Mouse (Mus musculus) MEL (cell line): ENCODE results near the gene Sdhaf3. TPM values are rescaled to one million over a fixed set of nuclear protein-coding genes. Genes with fewer than 3 reads are reported as not detected.

Experiments used
- DNase-seq: peaks from one replicate; pipeline ENCODE4 v3.0.0; 2011; ENCODE audit warnings: low read depth, low spot score
- H3K27ac ChIP-seq: 2 replicates; pipeline ENCODE4 v1.5.1; 2012; ENCODE audit warnings: low read depth, mild to moderate bottlenecking, control low read depth, low read length, moderate library complexity; ENCODE audit not compliant: control insufficient read depth
- H3K27me3 ChIP-seq, 2 experiments: fragments of 150-350 bp in 1 of 2; sonication (generic) in 1 of 2; 2 replicates each; pipeline ENCODE4 v1.6.1; 2012; ENCODE audit warnings: low read length in 2 of 2, mild to moderate bottlenecking in 2 of 2, improper control_type of control experiment in 1 of 2, moderate library complexity in 1 of 2; ENCODE audit not compliant: insufficient read depth in 2 of 2, control insufficient read depth in 1 of 2
- H3K36me3 ChIP-seq, 2 experiments: 2 replicates each; pipeline ENCODE4 v1.6.1; 2012 to 2014; ENCODE audit warnings: low read length in 2 of 2, improper control_type of control experiment in 1 of 2, inconsistent platforms in 1 of 2, mild to moderate bottlenecking in 1 of 2; ENCODE audit not compliant: insufficient read depth in 2 of 2, control insufficient read depth in 1 of 2
- H3K4me1 ChIP-seq, 2 experiments: fragments of 150-350 bp in 1 of 2; sonication (generic) in 1 of 2; 2 replicates each; pipeline ENCODE4 v1.6.1; 2012; ENCODE audit warnings: low read length in 2 of 2, improper control_type of control experiment in 1 of 2, mild to moderate bottlenecking in 1 of 2; ENCODE audit not compliant: insufficient read depth in 2 of 2, control insufficient read depth in 1 of 2
- H3K4me3 ChIP-seq, 2 experiments: fragments of 150-350 bp in 1 of 2; sonication (generic) in 1 of 2; 2 replicates each; pipeline ENCODE4 v1.5.1; 2012; ENCODE audit warnings: low read depth in 2 of 2, low read length in 2 of 2, mild to moderate bottlenecking in 2 of 2, moderate library complexity in 2 of 2, control low read depth in 1 of 2, improper control_type of control experiment in 1 of 2; ENCODE audit not compliant: control insufficient read depth in 1 of 2, insufficient read depth in 1 of 2
- H3K79me2 ChIP-seq: 2 replicates; pipeline ENCODE4 v1.6.1; 2012; ENCODE audit warnings: mild to moderate bottlenecking, low read length, moderate library complexity; ENCODE audit not compliant: control insufficient read depth, poor library complexity, insufficient read depth
- H3K9ac ChIP-seq: 2 replicates; pipeline ENCODE4 v1.6.1; 2012; ENCODE audit warnings: low read depth, mild to moderate bottlenecking, control low read depth, low read length, moderate library complexity; ENCODE audit not compliant: control insufficient read depth, poor library complexity, severe bottlenecking
- H3K9me3 ChIP-seq: fragments of 150-350 bp; sonication (generic); replicated peaks from 2 replicates; pipeline ENCODE4 v1.6.1; 2012; ENCODE audit warnings: mild to moderate bottlenecking, low read length, improper control_type of control experiment, moderate library complexity; ENCODE audit not compliant: insufficient read depth
- BHLHE40 ChIP-seq: IDR thresholded peaks from 2 replicates; pipeline ENCODE4 v1.6.1; 2012; ENCODE audit warnings: low read depth, mild to moderate bottlenecking, inconsistent platforms, low read length, improper control_type of control experiment, borderline replicate concordance
- CHD2 ChIP-seq: IDR thresholded peaks from 2 replicates; pipeline ENCODE4 v1.6.1; 2011; ENCODE audit warnings: low read length, improper control_type of control experiment
- CTCF ChIP-seq, 3 experiments: IDR thresholded peaks in 2 of 3; conservative IDR thresholded peaks in 1 of 3; 2 replicates each; pipeline ENCODE4 v1.5.1; 2011 to 2012; ENCODE audit warnings: low read length in 3 of 3, low read depth in 2 of 3, mild to moderate bottlenecking in 2 of 3, improper control_type of control experiment in 1 of 3, inconsistent platforms in 1 of 3, mixed read lengths in 1 of 3, moderate library complexity in 1 of 3; ENCODE audit not compliant: control insufficient read depth in 1 of 3, insufficient read depth in 1 of 3, poor library complexity in 1 of 3, severe bottlenecking in 1 of 3
- E2F4 ChIP-seq: IDR thresholded peaks from 2 replicates; pipeline ENCODE4 v1.6.1; 2011; ENCODE audit warnings: low read depth, low read length, improper control_type of control experiment, borderline replicate concordance
- ELF1 ChIP-seq: IDR thresholded peaks from 2 replicates; pipeline ENCODE4 v1.6.1; 2014; ENCODE audit warnings: low read depth, mild to moderate bottlenecking, inconsistent platforms, low read length, improper control_type of control experiment, moderate library complexity
- EP300 ChIP-seq, 2 experiments: IDR thresholded peaks; 2 replicates each; pipeline ENCODE4 v1.6.1; 2011; ENCODE audit warnings: improper control_type of control experiment in 2 of 2, low read length in 2 of 2, low read depth in 1 of 2, mild to moderate bottlenecking in 1 of 2
- ETS1 ChIP-seq: IDR thresholded peaks from 2 replicates; pipeline ENCODE4 v1.6.1; 2012; ENCODE audit warnings: low read depth, mild to moderate bottlenecking, inconsistent platforms, low read length, improper control_type of control experiment, moderate library complexity
- GABPA ChIP-seq: IDR thresholded peaks from 2 replicates; pipeline ENCODE4 v1.6.1; 2012; ENCODE audit warnings: low read depth, mild to moderate bottlenecking, inconsistent platforms, low read length, improper control_type of control experiment, moderate library complexity
- GATA1 ChIP-seq: IDR thresholded peaks from 2 replicates; pipeline ENCODE4 v1.6.1; 2011; ENCODE audit warnings: low read depth, low read length, improper control_type of control experiment
- HCFC1 ChIP-seq: IDR thresholded peaks from 2 replicates; pipeline ENCODE4 v1.6.1; 2012; ENCODE audit warnings: low read depth, mild to moderate bottlenecking, inconsistent platforms, low read length, improper control_type of control experiment, moderate library complexity
- JUND ChIP-seq: IDR thresholded peaks from 2 replicates; pipeline ENCODE4 v1.6.1; 2011; ENCODE audit warnings: low read depth, mild to moderate bottlenecking, improper control_type of control experiment, low read length
- KAT2A ChIP-seq: conservative IDR thresholded peaks from 2 replicates; pipeline ENCODE4 v1.6.1; 2012; ENCODE audit warnings: low read depth, low read length, improper control_type of control experiment, inconsistent platforms
- MAFK ChIP-seq: IDR thresholded peaks from 2 replicates; pipeline ENCODE4 v1.6.1; 2011; ENCODE audit warnings: low read depth, mild to moderate bottlenecking, low read length, improper control_type of control experiment, borderline replicate concordance
- MAX ChIP-seq: IDR thresholded peaks from 2 replicates; pipeline ENCODE4 v1.6.1; 2011; ENCODE audit warnings: low read length, improper control_type of control experiment
- MAZ ChIP-seq: IDR thresholded peaks from 2 replicates; pipeline ENCODE4 v1.6.1; 2012; ENCODE audit warnings: low read depth, mild to moderate bottlenecking, inconsistent platforms, low read length, improper control_type of control experiment
- MEF2A ChIP-seq: IDR thresholded peaks from 2 replicates; pipeline ENCODE4 v1.6.1; 2014; ENCODE audit warnings: low read depth, mild to moderate bottlenecking, inconsistent platforms, low read length, improper control_type of control experiment; ENCODE audit not compliant: poor library complexity, insufficient replicate concordance, severe bottlenecking; ENCODE audit errors: extremely low read depth
- MYB ChIP-seq: IDR thresholded peaks from 2 replicates; pipeline ENCODE4 v1.6.1; 2011; ENCODE audit warnings: mild to moderate bottlenecking, low read depth, low read length, improper control_type of control experiment
- MYC ChIP-seq: IDR thresholded peaks from 2 replicates; pipeline ENCODE4 v1.6.1; 2011; ENCODE audit warnings: low read depth, mild to moderate bottlenecking, low read length, improper control_type of control experiment, moderate library complexity
- NELFE ChIP-seq: IDR thresholded peaks from 2 replicates; pipeline ENCODE4 v1.6.1; 2011; ENCODE audit warnings: low read depth, low read length, improper control_type of control experiment
- NRF1 ChIP-seq: IDR thresholded peaks from 2 replicates; pipeline ENCODE4 v1.6.1; 2014; ENCODE audit warnings: low read depth, mild to moderate bottlenecking, inconsistent platforms, low read length, improper control_type of control experiment, moderate library complexity; ENCODE audit not compliant: poor library complexity, insufficient read depth, severe bottlenecking
- POLR2AphosphoS2 ChIP-seq: IDR thresholded peaks from 2 replicates; pipeline ENCODE4 v1.6.1; 2011; ENCODE audit warnings: low read length, improper control_type of control experiment
- POLR2AphosphoS5 ChIP-seq: IDR thresholded peaks from 2 replicates; pipeline ENCODE4 v1.6.1; 2012; ENCODE audit warnings: low read depth, borderline replicate concordance, mild to moderate bottlenecking, inconsistent platforms, low read length, moderate library complexity, mixed read lengths
- RCOR1 ChIP-seq: IDR thresholded peaks from 2 replicates; pipeline ENCODE4 v1.6.1; 2012; ENCODE audit warnings: low read depth, mild to moderate bottlenecking, inconsistent platforms, low read length, improper control_type of control experiment
- SIN3A ChIP-seq: IDR thresholded peaks from 2 replicates; pipeline ENCODE4 v1.6.1; 2012; ENCODE audit warnings: low read length, improper control_type of control experiment, inconsistent platforms
- SMC3 ChIP-seq: IDR thresholded peaks from 2 replicates; pipeline ENCODE4 v1.6.1; 2011; ENCODE audit warnings: low read depth, low read length, improper control_type of control experiment
- TAL1 ChIP-seq: IDR thresholded peaks from 2 replicates; pipeline ENCODE4 v1.6.1; 2012; ENCODE audit warnings: mild to moderate bottlenecking, inconsistent platforms, low read length, moderate library complexity, mixed read lengths
- TBP ChIP-seq: IDR thresholded peaks from 2 replicates; pipeline ENCODE4 v1.8.0; 2011; ENCODE audit warnings: low read depth, low read length, improper control_type of control experiment
- TCF12 ChIP-seq: IDR thresholded peaks from 2 replicates; pipeline ENCODE4 v1.6.1; 2014; ENCODE audit warnings: low read depth, mild to moderate bottlenecking, inconsistent platforms, low read length, improper control_type of control experiment, moderate library complexity
- UBTF ChIP-seq: IDR thresholded peaks from 2 replicates; pipeline ENCODE4 v1.6.1; 2012; ENCODE audit warnings: low read depth, mild to moderate bottlenecking, inconsistent platforms, low read length, improper control_type of control experiment, moderate library complexity, borderline replicate concordance; ENCODE audit not compliant: insufficient read depth
- USF1 ChIP-seq: IDR thresholded peaks from 2 replicates; pipeline ENCODE4 v1.6.1; 2014; ENCODE audit warnings: low read depth, mild to moderate bottlenecking, inconsistent platforms, low read length, improper control_type of control experiment, moderate library complexity
- USF2 ChIP-seq, 2 experiments: IDR thresholded peaks; 2 replicates each; pipeline ENCODE4 v1.6.1; 2011 to 2012; ENCODE audit warnings: improper control_type of control experiment in 2 of 2, low read length in 2 of 2, borderline replicate concordance in 1 of 2, inconsistent platforms in 1 of 2, low read depth in 1 of 2, mild to moderate bottlenecking in 1 of 2; ENCODE audit not compliant: insufficient read depth in 1 of 2
- ZC3H11A ChIP-seq: IDR thresholded peaks from 2 replicates; pipeline ENCODE4 v1.6.1; 2012; ENCODE audit warnings: low read depth, mild to moderate bottlenecking, inconsistent platforms, low read length, improper control_type of control experiment
- ZKSCAN1 ChIP-seq: IDR thresholded peaks from 2 replicates; pipeline ENCODE4 v1.6.1; 2012; ENCODE audit warnings: low read depth, mild to moderate bottlenecking, inconsistent platforms, low read length, improper control_type of control experiment, moderate library complexity
- ZMIZ1 ChIP-seq: IDR thresholded peaks from 2 replicates; pipeline ENCODE4 v1.6.1; 2012; ENCODE audit warnings: low read depth, mild to moderate bottlenecking, inconsistent platforms, low read length, improper control_type of control experiment, moderate library complexity
- ZNF384 ChIP-seq: IDR thresholded peaks from 2 replicates; pipeline ENCODE4 v1.6.1; 2012; ENCODE audit warnings: low read depth, mild to moderate bottlenecking, inconsistent platforms, low read length, improper control_type of control experiment
- polyA plus RNA-seq, 2 experiments: library from polyadenylated mRNA; stranded (reverse) in 1 of 2; unstranded in 1 of 2; fragments of >175 nt in 1 of 2; fragments of >200 nt in 1 of 2; gene quantifications; 2 replicates each; pipeline versions ENCODE4 v1.2.1 to v1.2.4; 2012; ENCODE audit warnings: low replicate concordance in 2 of 2, low read depth in 1 of 2; ENCODE audit not compliant: insufficient read length in 2 of 2, insufficient read depth in 1 of 2, missing spikeins in 1 of 2
- total RNA-seq: library from RNA; depleted of rRNA; stranded (reverse); fragments of 300-350 nt; gene quantifications from 2 replicates; pipeline ENCODE4 v1.2.3, GENCODE M21; 2012

Sdhaf3 gene
- total and polyA plus RNA-seq, 3 experiments, result 6.1 to 44.7 (median 7.5) TPM

DNA sequence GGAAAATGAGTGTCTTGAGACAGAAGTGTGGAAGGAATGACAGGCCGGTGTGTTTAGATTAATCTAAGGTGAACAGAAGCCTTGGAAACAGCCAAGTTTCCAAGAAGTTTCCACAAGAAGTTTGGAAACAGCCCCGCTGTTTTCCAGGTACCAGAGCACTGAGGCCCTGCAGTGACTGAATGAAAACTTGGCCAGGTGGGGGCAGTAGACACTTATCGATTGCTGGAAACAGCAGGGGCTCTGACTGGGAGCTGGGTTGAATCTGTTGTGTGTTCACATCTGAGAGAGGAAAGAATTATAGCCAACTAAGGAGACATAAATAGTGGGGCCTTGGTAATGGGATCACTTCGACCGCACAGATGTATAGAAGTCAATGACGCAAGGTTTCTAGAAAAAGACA is 13.0 kb upstream of the Sdhaf3 start (continued):
- TF ChIP-seq USF1, result no peak
- no peak for TF ChIP-seq MAFK

DNA sequence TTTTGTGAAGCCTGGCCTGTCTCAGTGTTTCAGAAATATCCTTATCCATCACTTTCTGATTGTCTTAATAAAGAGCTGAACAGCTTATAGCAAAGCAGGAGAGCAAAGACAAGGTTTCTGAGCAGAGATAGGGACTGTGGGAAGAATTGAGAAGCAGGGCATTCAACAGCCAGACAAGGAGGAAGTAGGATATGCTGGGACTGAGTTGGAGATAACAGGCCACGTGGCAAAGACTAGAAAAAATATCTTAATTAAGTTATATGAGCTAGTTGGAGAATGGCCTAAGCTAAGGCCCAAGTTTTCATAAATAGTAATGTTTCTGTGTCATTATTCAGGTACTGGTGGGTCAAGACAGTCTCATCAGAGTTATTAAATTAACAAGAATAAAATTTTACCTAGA is 8.2 kb upstream of the Sdhaf3 start:
- H3K9me3 ChIP-seq, result no peaks in the 10 kb centered on the region
- H3K4me1 ChIP-seq, result peaks cover 0 to 7% of the 10 kb centered on the region in 2 experiments; a peak in 2 of 4 replicates
- H3K79me2 ChIP-seq, result no peaks in the 10 kb centered on the region
- H3K36me3 ChIP-seq, result peaks cover 0 to 5% of the 10 kb centered on the region in 2 experiments; a peak in 2 of 4 replicates
- H3K9ac ChIP-seq, result no peak overlapping the region
- H3K27me3 ChIP-seq, result no peaks in the 10 kb centered on the region
- peak; percentile 76 for DNase-seq
- no peak overlapping the region for H3K27ac ChIP-seq
- H3K4me3 ChIP-seq, result no peak overlapping the region
- TF ChIP-seq MAX (peak; percentile 95), MYB (no peak), USF1 (peak; percentile 93), NELFE (no peak), ZKSCAN1 (no peak), SMC3 (no peak), EP300 (IDR thresholded peaks at IDR 0.05; ENCODE audit: low read depth in 1 of 2, low read length in 2 of 2) (peak; percentile 69 to 79), NRF1 (no peak), SIN3A (no peak; the same call in 1 of the 2 replicates), ZC3H11A (no peak), GATA1 (peak; percentile 90), ZMIZ1 (no peak), POLR2AphosphoS2 (no peak), TBP (no peak), MAZ (no peak), MYC (peak; percentile 97), POLR2AphosphoS5 (no peak), RCOR1 (no peak), MEF2A (no peak), E2F4 (no peak), ETS1 (peak; percentile 49; the same call in 1 of the 2 replicates), BHLHE40 (no peak), CHD2 (no peak), TAL1 (no peak), USF2 (IDR thresholded peaks at IDR 0.05; ENCODE audit: borderline replicate concordance in 1 of 2, insufficient read depth in 1 of 2, low read depth in 1 of 2, low read length in 2 of 2) (peak in 1 of 2 experiments; percentile 68; a peak in 2 of 4 replicates), ELF1 (peak; percentile 62), ZNF384 (peak; percentile 75), TCF12 (peak; percentile 50; the same call in 1 of the 2 replicates), KAT2A (no peak), JUND (no peak), HCFC1 (0 out of 2 replicates have a peak, but pooled peaks have one; percentile 26), CTCF (IDR thresholded peaks at IDR 0.05 in 2 of 3, conservative IDR thresholded peaks at IDR 0.05 in 1 of 3; ENCODE audit: control insufficient read depth in 1 of 3, insufficient read depth in 1 of 3, low read depth in 2 of 3, low read length in 3 of 3, poor library complexity in 1 of 3, severe bottlenecking in 1 of 3) (no peak), GABPA (no peak), UBTF (no peak), MAFK (no peak)
